Mouse (Mus musculus) Patski (cell line): ENCODE data around the gene Sec62. TPM values are rescaled to one million over a fixed set of nuclear protein-coding genes. Genes with fewer than 3 reads are reported as not detected.

Experiments used
- ATAC-seq: fragments of 100-300 bp; one replicate; pipeline ENCODE4 v1.8.0; 2021
- CTCF ChIA-PET: fragments of 350-600 bp; sonication (Branson Sonifier 250); formaldehyde crosslinking; loops from one replicate; lab custom pipeline; 2022; ENCODE audit warnings: inconsistent platforms; lab: Charles Lee
- POLR2A ChIA-PET: fragments of 350-600 bp; sonication (Branson Sonifier 250); formaldehyde crosslinking; loops from one replicate; lab custom pipeline; 2022; ENCODE audit warnings: antibody characterized with exemption, inconsistent platforms; lab: Charles Lee
- DNase-seq: peaks from one replicate; pipeline ENCODE4 v3.0.0-alpha.2; 2011; ENCODE audit warnings: low read depth, low spot score
- H3K27me3 ChIP-seq: fragments of 371-371 bp; one replicate; pipeline ENCODE4 v1.5.1; 2021
- CTCF ChIP-seq: fragments of 100-300 bp; IDR thresholded peaks from one replicate; pipeline ENCODE4 v1.5.1; 2021
- in situ Hi-C: fragments of 300-500 bp; cut with MboI; formaldehyde crosslinking; loops from 3 replicates; pipeline ENCODE4 v1.11.1; 2018; ENCODE audit warnings: low pct_unique_long_range_greater_than_20kb, mixed read lengths
- polyA plus RNA-seq: library from polyadenylated mRNA; unstranded; gene quantifications from one replicate; pipeline ENCODE4 v1.2.3, GENCODE M21; 2021

Gene Sec62
- polyA plus RNA-seq, 1 experiment from 2014 or later: 149 TPM

DNA sequence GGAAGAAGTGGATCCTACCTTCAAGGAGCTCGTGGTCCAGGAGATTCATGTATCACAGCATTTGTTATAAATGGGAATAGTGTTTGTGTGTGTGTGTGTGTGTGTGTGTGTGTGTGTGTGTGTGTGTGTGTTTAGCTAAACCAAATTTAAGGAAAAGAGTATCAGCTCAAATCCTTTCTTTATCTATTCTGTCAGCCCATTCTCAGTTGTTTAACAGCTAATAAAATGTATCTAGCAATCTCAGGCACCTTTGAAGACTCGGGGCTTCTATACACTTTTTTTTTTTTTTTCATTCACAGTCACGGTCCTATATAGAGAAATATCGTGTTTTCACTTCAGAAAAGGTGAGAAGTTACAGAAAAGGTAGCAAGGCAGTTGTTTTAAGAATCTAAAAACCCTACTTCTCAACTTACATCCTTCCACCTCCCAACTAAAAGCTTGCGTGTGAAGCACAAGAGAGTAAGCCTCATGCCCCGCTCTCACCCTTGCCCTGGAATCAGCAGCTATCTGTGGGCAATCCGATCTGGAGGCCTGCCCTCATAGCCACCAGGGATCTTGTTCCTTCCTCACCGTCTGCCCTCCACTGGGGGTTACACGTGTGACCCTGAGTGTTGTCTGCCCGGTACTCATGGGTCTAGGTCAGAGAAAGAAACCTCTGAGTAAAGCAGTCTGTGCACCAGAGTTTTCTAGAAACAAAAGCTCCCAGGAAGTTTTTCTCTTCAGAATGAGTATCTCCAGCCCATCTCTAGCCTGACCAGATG lies 22.7 kb upstream of the Sec62 start:
- POLR2A ChIA-PET: interaction anchor here (0.6 kb wide), 1 partner anchor 164 kb away, joined by 3 read pairs; no protein-coding TSS in a partner anchor
- no peaks in the 10 kb centered on the region for H3K27me3 ChIP-seq
- CTCF ChIA-PET: interaction anchor here (0.7 to 1.6 kb wide), 4 partner anchors 8 to 74 kb away, joined by 3 to 4 read pairs (median 4); no protein-coding TSS in a partner anchor
- in situ Hi-C loops: no loop called here
- no peak for TF ChIP-seq CTCF
- no peak for ATAC-seq
- DNase-seq: no peak

DNA sequence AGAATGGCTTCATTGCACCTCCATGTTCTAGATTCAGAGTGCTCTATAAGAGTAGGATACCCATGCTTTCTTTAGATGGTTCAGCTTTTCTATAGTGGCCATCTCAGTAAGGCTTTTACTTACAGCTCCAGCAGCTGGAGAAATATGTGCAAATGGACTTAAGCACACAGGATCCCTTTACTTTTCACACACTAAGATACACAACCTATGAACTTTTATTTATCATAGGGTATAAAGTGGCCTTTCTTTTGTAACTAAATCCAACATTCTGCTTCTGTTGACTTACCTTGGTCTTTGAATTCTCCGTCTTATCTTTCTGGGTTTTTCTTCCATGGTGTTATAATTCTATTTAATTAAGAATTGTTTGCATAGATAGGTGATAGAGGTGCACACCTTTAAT lies 21.1 kb upstream of the Sec62 start:
- H3K27me3 ChIP-seq: no peaks in the 10 kb centered on the region
- DNase-seq: no peak
- ChIA-PET CTCF (interaction anchor here (1.1 kb wide), 1 partner anchor 75 kb away, joined by 4 read pairs; no protein-coding TSS in a partner anchor), POLR2A (no interaction called here)
- ATAC-seq: no peak
- TF ChIP-seq CTCF: no peak
- in situ Hi-C loops: no loop called here

DNA sequence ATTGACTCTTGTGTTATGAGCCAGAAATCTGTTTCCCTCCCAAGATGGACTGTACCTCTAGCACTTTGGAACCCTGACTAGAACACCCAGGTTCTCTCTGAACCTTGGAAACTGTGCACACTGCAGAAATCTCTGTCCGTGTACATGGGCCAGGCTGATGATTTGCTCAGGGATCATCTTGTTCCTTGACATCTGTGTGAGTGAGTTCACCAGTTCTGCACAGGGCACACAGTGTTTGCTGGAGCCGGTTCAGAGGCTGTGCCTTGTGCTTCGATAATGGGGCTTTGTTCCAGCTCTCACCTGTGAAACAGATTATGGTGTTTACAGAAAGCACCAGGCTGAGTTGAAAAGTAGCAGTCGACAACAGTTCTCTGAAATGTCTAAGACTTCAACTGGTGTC lies 20.0 kb upstream of the Sec62 start:
- no peak for DNase-seq
- ChIA-PET CTCF (interaction anchor here (0.7 kb wide), 1 partner anchor 9 kb away, joined by 3 read pairs; no protein-coding TSS in a partner anchor), POLR2A (no interaction called here)
- no peak for ATAC-seq
- H3K27me3 ChIP-seq: no peaks in the 10 kb centered on the region
- TF ChIP-seq CTCF: no peak
- in situ Hi-C loops: no loop called here

DNA sequence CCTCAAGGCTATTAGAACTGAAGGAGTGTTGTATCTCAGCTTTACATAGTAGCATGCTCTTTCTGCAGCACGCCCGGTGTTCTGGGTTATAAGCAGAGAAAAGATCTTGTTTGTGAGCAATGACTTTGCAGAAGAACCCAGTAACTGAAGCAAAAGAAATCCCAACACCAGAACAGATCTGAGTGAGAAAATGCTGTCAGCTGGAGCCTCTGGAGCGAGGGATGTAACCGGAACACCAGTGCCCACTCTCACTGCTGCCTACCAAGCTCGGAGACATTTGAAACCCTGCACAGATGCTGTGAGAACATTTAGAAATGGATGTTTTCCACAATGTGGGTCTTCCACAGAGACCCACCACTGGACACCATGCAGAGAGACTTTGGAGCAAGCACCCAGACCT lies 18.0 kb upstream of the Sec62 start:
- TF ChIP-seq CTCF: no peak
- in situ Hi-C loops: no loop called here
- H3K27me3 ChIP-seq: no peaks in the 10 kb centered on the region
- POLR2A ChIA-PET: interaction anchor here (0.5 kb wide), 1 partner anchor 761 kb away, joined by 3 read pairs; no protein-coding TSS in a partner anchor
- DNase-seq: no peak
- ATAC-seq: no peak
- CTCF ChIA-PET: interaction anchor here (1.8 kb wide), 1 partner anchor 14 kb away, joined by 3 read pairs; no protein-coding TSS in a partner anchor

DNA sequence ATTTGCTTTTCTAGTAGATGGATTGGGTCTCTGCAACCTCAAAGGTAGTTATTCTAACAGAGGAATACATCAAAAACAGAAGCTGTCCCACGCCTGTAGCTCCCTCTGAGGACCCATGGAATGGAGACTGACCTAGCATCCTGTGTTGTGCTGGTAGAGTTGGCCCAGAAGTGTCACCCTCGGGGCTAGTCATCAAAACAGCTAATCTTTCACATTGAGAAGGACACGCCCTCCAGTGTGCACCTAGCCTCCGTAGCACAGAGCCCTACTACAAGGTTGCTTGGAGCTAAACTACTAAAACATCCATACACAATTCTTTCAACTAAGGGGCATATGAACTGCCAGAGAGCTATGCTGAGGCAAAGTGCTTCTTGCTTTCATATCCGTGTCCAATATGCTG lies 14.7 kb upstream of the Sec62 start:
- DNase-seq (no peak), ATAC-seq (no peak)
- in situ Hi-C loops: no loop called here
- ChIA-PET POLR2A (interaction anchor here (1.7 kb wide), 2 partner anchors 9 to 14 kb away, joined by 3 to 4 read pairs; no protein-coding TSS in a partner anchor), CTCF (interaction anchor here (1.0 to 2.6 kb wide), 5 partner anchors 8 to 19 kb away, joined by 3 to 10 read pairs (median 5); partner anchors contain the start of gene Sec62)
- H3K27me3 ChIP-seq: no peaks in the 10 kb centered on the region
- TF ChIP-seq CTCF: no peak

DNA sequence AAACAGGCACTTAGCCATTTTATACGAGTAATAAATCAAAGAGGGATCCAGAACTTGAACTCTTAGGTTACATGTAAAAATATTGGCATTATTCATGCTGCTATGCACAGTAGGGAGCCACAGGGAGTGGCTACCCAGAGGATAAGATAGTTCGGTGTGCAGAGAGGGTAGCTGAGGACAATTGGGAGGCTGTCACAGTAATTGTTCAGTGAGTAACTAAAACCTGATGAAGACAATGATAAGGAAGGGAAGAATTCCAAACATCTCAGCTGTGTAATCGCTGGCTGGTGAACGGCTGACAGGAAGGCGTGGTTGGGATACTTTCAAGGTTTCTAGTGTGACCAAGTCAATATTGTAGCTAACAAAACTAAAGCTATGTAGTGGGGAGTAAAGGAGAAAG lies 4.1 kb upstream of the Sec62 start:
- in situ Hi-C loops: no loop called here
- H3K27me3 ChIP-seq: no peaks in the 10 kb centered on the region
- POLR2A ChIA-PET: interaction anchor here (0.5 kb wide), 1 partner anchor 202 kb away, joined by 8 read pairs; no protein-coding TSS in a partner anchor
- DNase-seq: no peak
- peak; percentile 58 for ATAC-seq
- CTCF ChIA-PET: interaction anchor here (0.7 to 1.7 kb wide), 6 partner anchors 8 to 93 kb away, joined by 3 to 7 read pairs (median 4); no protein-coding TSS in a partner anchor
- no peak for TF ChIP-seq CTCF

DNA sequence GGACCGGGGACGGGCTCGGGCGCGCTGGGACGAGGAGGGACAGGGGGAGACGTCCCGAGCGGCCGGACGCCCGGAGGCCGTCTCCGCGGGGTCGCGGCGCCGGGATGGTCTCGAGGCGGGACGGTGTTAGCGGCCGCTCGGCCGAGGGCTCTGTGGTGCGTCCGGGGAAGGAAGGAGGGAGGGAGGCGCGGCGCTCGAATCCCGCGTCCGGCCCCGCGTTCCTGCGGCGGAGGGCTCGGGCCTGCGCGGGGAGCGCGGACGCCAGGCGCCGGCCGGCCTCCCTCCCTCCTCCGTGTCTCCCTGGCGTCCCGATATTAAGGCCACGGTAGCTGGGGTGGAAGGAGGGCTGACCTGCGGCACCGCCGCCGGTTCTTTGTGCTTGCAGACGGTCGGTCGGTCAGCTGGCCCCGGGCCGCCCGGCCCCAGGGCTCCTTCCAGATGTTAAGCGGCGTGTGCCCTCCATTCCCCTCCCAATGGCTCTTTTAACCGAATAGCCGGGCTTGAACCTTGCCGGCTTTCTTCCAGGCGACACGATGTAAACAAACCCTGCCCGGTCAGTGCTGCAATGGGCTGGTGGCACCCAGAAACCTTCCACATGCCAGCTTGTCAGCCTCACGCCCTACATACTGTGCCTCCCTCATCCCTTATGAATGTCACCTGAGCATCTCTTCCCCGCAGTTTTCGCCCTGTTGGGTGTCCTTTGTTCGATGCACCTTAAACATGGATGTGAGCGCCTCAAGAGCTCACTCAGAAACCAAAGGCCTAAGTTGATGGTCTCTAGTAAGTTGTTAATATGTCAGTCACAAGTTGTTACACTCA lies 937 bp downstream of the Sec62 start:
- peak; percentile 49 for ATAC-seq
- ChIA-PET CTCF (interaction anchor here (0.8 to 2.8 kb wide), 4 partner anchors 14 to 201 kb away, joined by 3 to 5 read pairs (median 3); no protein-coding TSS in a partner anchor), POLR2A (interaction anchor here (0.6 to 1.1 kb wide), 6 partner anchors 8 to 230 kb away, joined by 3 to 4 read pairs (median 3); no protein-coding TSS in a partner anchor)
- TF ChIP-seq CTCF: no peak
- no peaks in the 10 kb centered on the region for H3K27me3 ChIP-seq
- in situ Hi-C loops: loop anchor here (10.0 kb wide), 1 partner anchor 189 kb away; the partner anchor contains the start of gene Mynn
- DNase-seq: no peak

DNA sequence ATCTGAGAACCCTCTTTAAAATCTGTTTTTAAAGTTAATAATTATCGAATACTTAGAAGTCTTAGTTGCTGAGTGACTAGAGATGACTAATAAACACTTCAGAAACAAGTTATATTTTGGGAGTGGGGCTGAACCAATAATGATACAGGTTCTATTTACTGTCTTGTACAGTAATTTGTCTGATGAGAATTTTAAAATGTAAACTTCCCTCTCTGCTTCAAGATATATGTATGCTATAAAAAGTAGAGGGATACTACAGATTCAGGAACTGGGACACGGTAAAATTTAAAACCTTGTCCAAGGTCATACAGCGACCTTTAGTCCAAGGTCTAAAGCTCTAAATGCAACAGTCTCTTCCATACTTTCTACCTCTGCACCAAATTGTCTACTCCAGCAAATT lies 9.5 kb downstream of the Sec62 start:
- no peak for TF ChIP-seq CTCF
- ChIA-PET CTCF (interaction anchor here (1.5 to 2.6 kb wide), 2 partner anchors 10 to 16 kb away, joined by 4 to 6 read pairs; no protein-coding TSS in a partner anchor), POLR2A (interaction anchor here (1.0 kb wide), 1 partner anchor 9 kb away, joined by 3 read pairs; the partner anchor contains the start of gene Sec62)
- H3K27me3 ChIP-seq: no peaks in the 10 kb centered on the region
- DNase-seq (peak; percentile 31), ATAC-seq (no peak)
- in situ Hi-C loops: no loop called here

DNA sequence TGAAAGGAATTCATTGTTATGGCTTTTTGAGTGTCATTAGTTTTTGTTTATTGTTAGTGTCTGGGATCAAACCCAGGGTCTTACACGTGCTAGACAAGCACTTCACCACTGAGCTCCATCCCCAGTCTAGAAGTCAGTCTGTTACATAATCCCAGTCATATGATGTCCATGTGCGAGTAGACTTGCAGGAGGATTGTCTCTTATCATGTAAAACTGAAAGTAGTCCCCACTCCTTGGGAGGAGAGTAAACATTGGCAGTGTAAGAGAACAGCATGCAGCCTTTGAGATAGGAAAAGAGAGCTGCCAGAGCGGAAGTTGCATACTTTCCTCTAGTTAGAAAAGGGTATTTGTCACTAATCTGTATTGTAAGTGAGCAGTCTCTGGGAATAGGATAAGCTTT lies 20.2 kb downstream of the Sec62 start:
- H3K27me3 ChIP-seq: no peaks in the 10 kb centered on the region
- POLR2A ChIA-PET: no interaction called here
- CTCF ChIA-PET: interaction anchor here (1.1 to 2.0 kb wide), 2 partner anchors 10 to 12 kb away, joined by 4 to 6 read pairs; no protein-coding TSS in a partner anchor
- in situ Hi-C loops: no loop called here
- no peak for TF ChIP-seq CTCF
- no peak for DNase-seq
- ATAC-seq: no peak

DNA sequence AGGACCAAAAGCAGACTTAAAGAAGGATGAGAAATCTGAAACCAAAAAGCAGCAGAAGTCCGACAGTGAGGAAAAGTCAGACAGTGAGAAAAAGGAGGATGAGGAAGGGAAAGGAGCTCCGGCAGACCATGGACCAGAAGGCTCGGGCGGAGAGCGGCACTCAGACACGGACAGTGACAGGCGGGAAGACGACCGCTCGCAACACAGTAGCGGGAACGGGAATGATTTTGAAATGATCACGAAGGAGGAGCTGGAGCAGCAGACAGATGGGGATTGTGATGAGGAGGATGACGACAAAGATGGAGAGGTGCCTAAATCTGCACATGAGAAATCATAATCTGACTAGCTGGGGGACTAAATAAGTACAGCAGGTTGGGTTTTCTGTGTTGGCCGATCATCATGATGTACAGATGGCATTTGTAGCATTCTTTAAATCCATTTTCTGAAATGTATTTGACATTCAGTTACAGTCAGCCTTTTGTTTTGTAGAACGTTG lies 26.0 kb downstream of the Sec62 start:
- ATAC-seq (no peak), DNase-seq (no peak)
- H3K27me3 ChIP-seq: no peaks in the 10 kb centered on the region
- TF ChIP-seq CTCF: no peak
- in situ Hi-C loops: no loop called here
- ChIA-PET POLR2A (no interaction called here), CTCF (interaction anchor here (0.7 to 1.7 kb wide), 3 partner anchors 9 to 19 kb away, joined by 3 to 7 read pairs (median 3); no protein-coding TSS in a partner anchor)
